ENCODE assay signal across 13 mouse cellular contexts in genomic region chr2:65093990-65094389, GRCm38 (mm10).
DNase-seq lines count a peak whose midpoint lies in the region; ATAC-seq and TF ChIP-seq lines count a peak whose summit lies in the region.
"Had no signal": no experiment of that assay in that cellular context is flagged by ENCODE, and none has a peak within 500 bp of the region (broad histone marks: within the 10 kb centered on the region; RNA-seq: fewer than 3 reads in every experiment).

No protein-coding gene starts in this region.

- H3K4me2 ChIP-seq in heart, embryonic 13.5 days, result no peak overlapping the region
- no peak overlapping the region for H3K4me2 ChIP-seq in forebrain, postnatal 0 days (ENCODE audit: low read depth)
- H3K4me2 ChIP-seq: liver, embryonic 13.5 days had no signal

- 0 out of 2 replicates have a peak overlapping the region, but pooled peaks have one; percentile 8 for H3K27ac ChIP-seq in heart, embryonic 13.5 days (replicated peaks)
- H3K27ac ChIP-seq in heart, embryonic 10.5 days, result no peak overlapping the region
- H3K27ac ChIP-seq in forebrain, postnatal 0 days (ENCODE audit: low read depth, low read length), result no peak overlapping the region
- H3K27ac ChIP-seq: heart, adult 2 months; liver, embryonic 13.5 days had no signal

- peaks cover 17% of the 10 kb centered on the region for H3K36me3 ChIP-seq in heart, embryonic 13.5 days
- peaks cover 15% of the 10 kb centered on the region for H3K36me3 ChIP-seq in heart, embryonic 10.5 days
- H3K36me3 ChIP-seq in forebrain, postnatal 0 days (ENCODE audit: insufficient read depth), result no peaks in the 10 kb centered on the region
- H3K36me3 ChIP-seq: liver, embryonic 13.5 days had no signal

- H3K27me3 ChIP-seq in heart, embryonic 13.5 days (replicated peaks), result no peaks in the 10 kb centered on the region
- no peaks in the 10 kb centered on the region for H3K27me3 ChIP-seq in heart, embryonic 10.5 days (ENCODE audit: insufficient read depth, poor library complexity, severe bottlenecking)
- no peaks in the 10 kb centered on the region for H3K27me3 ChIP-seq in forebrain, postnatal 0 days (ENCODE audit: insufficient read depth, low read length)
- H3K27me3 ChIP-seq: liver, embryonic 13.5 days; megakaryocyte, embryonic 14.5 days had no signal

- no peaks in the 10 kb centered on the region for H3K9me3 ChIP-seq in heart, embryonic 13.5 days
- H3K9me3 ChIP-seq in heart, embryonic 10.5 days, result no peaks in the 10 kb centered on the region
- no peaks in the 10 kb centered on the region for H3K9me3 ChIP-seq in forebrain, postnatal 0 days (ENCODE audit: low read length)
- H3K9me3 ChIP-seq: liver, embryonic 13.5 days; megakaryocyte, embryonic 14.5 days had no signal

- no peak for ATAC-seq in heart, embryonic 13.5 days (ENCODE audit: extremely low read depth, insufficient number of reproducible peaks, low FRiP score, low TSS enrichment)
- no peak for ATAC-seq in forebrain, postnatal 0 days
- ATAC-seq: activated CD4-positive, CD25-positive, alpha-beta regulatory T cell, adult 4 months; CD4-positive, CD25-positive, alpha-beta regulatory T cell, adult 4 months had no signal

- H3K4me3 ChIP-seq in heart, embryonic 13.5 days, result no peak overlapping the region
- H3K4me3 ChIP-seq in heart, embryonic 10.5 days, result no peak overlapping the region
- no peak overlapping the region for H3K4me3 ChIP-seq in forebrain, postnatal 0 days (ENCODE audit: low read depth, low read length)
- H3K4me3 ChIP-seq: heart, adult 2 months; liver, embryonic 13.5 days; megakaryocyte, embryonic 14.5 days had no signal

- DNase-seq in heart, embryonic 10.5 days (ENCODE audit: low spot score), result no peak
- peak; percentile 14 to 33 for DNase-seq in left cerebral cortex, postnatal 25 days (ENCODE audit: low spot score in 2 of 2)
- no peak for DNase-seq in left cerebral cortex, adult 18-20 months (ENCODE audit: low spot score in 2 of 2)
- peak; percentile 15 for DNase-seq in retina, postnatal 1 day
- DNase-seq in retina, embryonic 14.5 days (ENCODE audit: low spot score), result no peak
- peak; percentile 45 for DNase-seq in forebrain, postnatal 0 days
- DNase-seq: cerebellum, adult 18-20 months; heart, adult 2 months; liver, embryonic 13.5 days had no signal

- H3K4me1 ChIP-seq in heart, embryonic 13.5 days, result peaks cover 25% of the 10 kb centered on the region
- H3K4me1 ChIP-seq in heart, embryonic 10.5 days, result peaks cover 11% of the 10 kb centered on the region
- H3K4me1 ChIP-seq in forebrain, postnatal 0 days (ENCODE audit: insufficient read depth), result peaks cover 8% of the 10 kb centered on the region
- H3K4me1 ChIP-seq: liver, embryonic 13.5 days had no signal

- 65% methylated on average over 2 of the region's 2 CpGs for WGBS in heart, embryonic 13.5 days
- 92% methylated on average over 2 of the region's 2 CpGs for WGBS in heart, embryonic 10.5 days
- WGBS in forebrain, postnatal 0 days, result 42% methylated on average over 2 of the region's 2 CpGs

- no peak overlapping the region for H3K9ac ChIP-seq in heart, embryonic 13.5 days
- no peak overlapping the region for H3K9ac ChIP-seq in forebrain, postnatal 0 days
- H3K9ac ChIP-seq: liver, embryonic 13.5 days had no signal

- intact Hi-C loops in left cerebral cortex, postnatal 25 days (cut with DNase I), result no loop called here

- no peak for TF ChIP-seq CTCF in forebrain, postnatal 0 days (IDR thresholded peaks at IDR 0.05; ENCODE audit: low read depth)

Comparison
In these comparisons a context has a peak if more than half of its experiments do, and no peak if none do; other contexts are left out.
1. DNase-seq: peak in left cerebral cortex, postnatal 25 days (2 of 2), retina, postnatal 1 day (single experiment) and forebrain, postnatal 0 days (single experiment); none in heart, embryonic 10.5 days (single experiment), left cerebral cortex, adult 18-20 months (0 of 2) and retina, embryonic 14.5 days (single experiment).